ENCODE assay signal across 18 mouse cellular contexts in genomic region chr3:126994149-126994548, GRCm38 (mm10).
DNase-seq lines count a peak whose midpoint lies in the region; ATAC-seq and TF ChIP-seq lines count a peak whose summit lies in the region.
"Had no signal": no experiment of that assay in that cellular context is flagged by ENCODE, and none has a peak within 500 bp of the region (broad histone marks: within the 10 kb centered on the region; RNA-seq: fewer than 3 reads in every experiment).

No protein-coding gene starts in this region.

- H3K36me3 ChIP-seq in forebrain, embryonic 11.5 days (ENCODE audit: control insufficient read depth, insufficient read depth, low read length): no peaks in the 10 kb centered on the region
- no peaks in the 10 kb centered on the region for H3K36me3 ChIP-seq in hindbrain, embryonic 15.5 days

- H3K4me2 ChIP-seq in forebrain, embryonic 11.5 days (ENCODE audit: low read depth, low read length, severe bottlenecking): peak overlapping the region; percentile 2; the same call in 1 of the 2 replicates
- H3K4me2 ChIP-seq in hindbrain, embryonic 15.5 days: no peak overlapping the region

- TF ChIP-seq CTCF in left cerebral cortex, adult 2 months (IDR thresholded peaks at IDR 0.05): no peak

- H3K27me3 ChIP-seq in forebrain, embryonic 11.5 days (ENCODE audit: control insufficient read depth, insufficient read depth, low read length): no peaks in the 10 kb centered on the region
- H3K27me3 ChIP-seq in hindbrain, embryonic 15.5 days: no peaks in the 10 kb centered on the region

- WGBS in forebrain, embryonic 11.5 days: 32% methylated on average over 7 of the region's 7 CpGs
- WGBS in hindbrain, embryonic 15.5 days: 29% methylated on average over 7 of the region's 7 CpGs

- H3K4me3 ChIP-seq in left cerebral cortex, adult 2 months: no peak overlapping the region
- no peak overlapping the region for H3K4me3 ChIP-seq in forebrain, embryonic 11.5 days (ENCODE audit: low read depth, low read length)
- H3K4me3 ChIP-seq in hindbrain, embryonic 15.5 days: no peak overlapping the region
- H3K4me3 ChIP-seq: gastrocnemius, adult 2 months had no signal

- no peaks in the 10 kb centered on the region for H3K9me3 ChIP-seq in forebrain, embryonic 11.5 days (ENCODE audit: control insufficient read depth, low read length)
- no peaks in the 10 kb centered on the region for H3K9me3 ChIP-seq in hindbrain, embryonic 15.5 days

- H3K27ac ChIP-seq in left cerebral cortex, adult 2 months: peak overlapping the region; percentile 20; the same call in 1 of the 2 replicates
- peak overlapping the region; percentile 42; the same call in 1 of the 2 replicates for H3K27ac ChIP-seq in forebrain, embryonic 11.5 days (ENCODE audit: low read depth, low read length)
- no peak overlapping the region; the same call in 1 of the 2 replicates for H3K27ac ChIP-seq in hindbrain, embryonic 15.5 days (replicated peaks)
- H3K27ac ChIP-seq: gastrocnemius, adult 2 months; macrophage had no signal

- ATAC-seq in forebrain, embryonic 11.5 days (replicated peaks; ENCODE audit: low FRiP score): peak; percentile 48
- peak; percentile 15; the same call in 1 of the 2 replicates for ATAC-seq in hindbrain, embryonic 15.5 days (ENCODE audit: low FRiP score, low read depth)
- ATAC-seq: intestine, postnatal 0 days; liver, postnatal 0 days had no signal

- peaks cover 15% of the 10 kb centered on the region for H3K4me1 ChIP-seq in forebrain, embryonic 11.5 days (replicated peaks; ENCODE audit: control insufficient read depth, insufficient read depth, low read length)
- peaks cover 28% of the 10 kb centered on the region for H3K4me1 ChIP-seq in hindbrain, embryonic 15.5 days (replicated peaks)

- intact Hi-C loops in left cerebral cortex, adult 2 months (cut with DNase I): no loop called here
- intact Hi-C loops in left cerebral cortex, postnatal 4 days (cut with DNase I): no loop called here

- DNase-seq in left cerebral cortex, adult 2 months (ENCODE audit: extremely low spot score in 1 of 2, low spot score in 2 of 2): no peak
- DNase-seq in left cerebral cortex, adult 8-10 months (ENCODE audit: low spot score in 2 of 2): no peak
- no peak for DNase-seq in forebrain, embryonic 11.5 days (ENCODE audit: low spot score)
- DNase-seq in retina, embryonic 14.5 days (ENCODE audit: low spot score): peak; percentile 28
- no peak for DNase-seq in yolk sac, embryonic 10.5 days (ENCODE audit: low spot score)
- no peak for DNase-seq in left cerebral cortex, postnatal 4 days
- DNase-seq: adrenal gland, postnatal 36 days; B cell, adult 2 months; cerebellum, adult 18-20 months; gastrocnemius, adult 2 months; heart, adult 18-20 months; kidney, postnatal 25 days; layer of hippocampus, postnatal 36 days; liver, postnatal 0 days; thymus, postnatal 4 days had no signal

- H3K9ac ChIP-seq in forebrain, embryonic 11.5 days (ENCODE audit: low read length): no peak overlapping the region
- no peak overlapping the region for H3K9ac ChIP-seq in hindbrain, embryonic 15.5 days
- H3K9ac ChIP-seq: liver, postnatal 0 days had no signal
